12 mouse cellular contexts compared by ENCODE assay signal in genomic region chr7:16907842-16908241, GRCm38 (mm10). TPM values are rescaled to one million over a fixed set of nuclear protein-coding genes. Genes with fewer than 3 reads are reported as not detected.
DNase-seq lines count a peak whose midpoint lies in the region; ATAC-seq and TF ChIP-seq lines count a peak whose summit lies in the region.
"Had no signal": no experiment of that assay in that cellular context is flagged by ENCODE, and none has a peak within 500 bp of the region (broad histone marks: within the 10 kb centered on the region; RNA-seq: fewer than 3 reads in every experiment).

No protein-coding gene starts in this region.

- WGBS in hindbrain, embryonic 10.5 days: 83% methylated on average over 7 of the region's 7 CpGs
- 82% methylated on average over 7 of the region's 7 CpGs for WGBS in hindbrain, embryonic 16.5 days
- 33% methylated on average over 7 of the region's 7 CpGs for WGBS in liver, embryonic 12.5 days (ENCODE audit: insufficient replicate concordance)
- WGBS in forebrain, embryonic 11.5 days: 81% methylated on average over 7 of the region's 7 CpGs

- ATAC-seq in hindbrain, embryonic 16.5 days: no peak
- no peak for ATAC-seq in liver, embryonic 12.5 days
- ATAC-seq in forebrain, embryonic 11.5 days (replicated peaks; ENCODE audit: low FRiP score): no peak

- H3K4me1 ChIP-seq in hindbrain, embryonic 10.5 days (replicated peaks): peaks cover 54% of the 10 kb centered on the region
- no peaks in the 10 kb centered on the region for H3K4me1 ChIP-seq in hindbrain, embryonic 16.5 days (ENCODE audit: control insufficient read depth, insufficient read depth, low read depth, low read length)
- peaks cover 69% of the 10 kb centered on the region for H3K4me1 ChIP-seq in bone marrow macrophage, adult 2 months (ENCODE audit: control insufficient read depth, insufficient read depth, low read length)
- H3K4me1 ChIP-seq in liver, embryonic 12.5 days: peaks cover 64% of the 10 kb centered on the region
- H3K4me1 ChIP-seq in forebrain, embryonic 11.5 days (replicated peaks; ENCODE audit: control insufficient read depth, insufficient read depth, low read length): peaks cover 4% of the 10 kb centered on the region; the same call in 1 of the 2 replicates

- H3K27ac ChIP-seq in hindbrain, embryonic 10.5 days: 0 out of 2 replicates have a peak overlapping the region, but pooled peaks have one; percentile 30
- no peak overlapping the region for H3K27ac ChIP-seq in hindbrain, embryonic 16.5 days (ENCODE audit: low read depth, low read length)
- peak overlapping the region; percentile 16; the same call in 1 of the 2 replicates for H3K27ac ChIP-seq in bone marrow macrophage, adult 2 months (ENCODE audit: insufficient read depth, low read depth, low read length)
- H3K27ac ChIP-seq in liver, embryonic 12.5 days: no peak overlapping the region
- no peak overlapping the region for H3K27ac ChIP-seq in forebrain, embryonic 11.5 days (ENCODE audit: low read depth, low read length)
- H3K27ac ChIP-seq: limb, embryonic 12.5 days had no signal

- TF ChIP-seq CTCF in bone marrow macrophage, adult 2 months (IDR thresholded peaks at IDR 0.05; ENCODE audit: low read depth, low read length): no peak

- no peak overlapping the region for H3K9ac ChIP-seq in hindbrain, embryonic 16.5 days (ENCODE audit: low read depth, low read length)
- H3K9ac ChIP-seq in liver, embryonic 12.5 days: no peak overlapping the region
- H3K9ac ChIP-seq in forebrain, embryonic 11.5 days (ENCODE audit: low read length): no peak overlapping the region
- H3K9ac ChIP-seq: limb, embryonic 12.5 days had no signal

- H3K36me3 ChIP-seq in hindbrain, embryonic 10.5 days: no peaks in the 10 kb centered on the region
- no peaks in the 10 kb centered on the region for H3K36me3 ChIP-seq in hindbrain, embryonic 16.5 days (ENCODE audit: control insufficient read depth, insufficient read depth, low read length)
- H3K36me3 ChIP-seq in liver, embryonic 12.5 days: no peaks in the 10 kb centered on the region
- H3K36me3 ChIP-seq in forebrain, embryonic 11.5 days (ENCODE audit: control insufficient read depth, insufficient read depth, low read length): no peaks in the 10 kb centered on the region
- H3K36me3 ChIP-seq: limb, embryonic 12.5 days had no signal

- H3K4me2 ChIP-seq in hindbrain, embryonic 16.5 days (ENCODE audit: low read length): no peak overlapping the region
- peak overlapping the region; percentile 19 for H3K4me2 ChIP-seq in liver, embryonic 12.5 days
- no peak overlapping the region for H3K4me2 ChIP-seq in forebrain, embryonic 11.5 days (ENCODE audit: low read depth, low read length, severe bottlenecking)
- H3K4me2 ChIP-seq: limb, embryonic 12.5 days had no signal

- TF ChIP-seq POLR2A in bone marrow macrophage, adult 2 months (IDR thresholded peaks at IDR 0.05; ENCODE audit: borderline replicate concordance, low read depth, low read length): no peak

- peaks cover 23% of the 10 kb centered on the region for H3K27me3 ChIP-seq in hindbrain, embryonic 10.5 days (ENCODE audit: insufficient read depth, poor library complexity, severe bottlenecking)
- no peaks in the 10 kb centered on the region for H3K27me3 ChIP-seq in hindbrain, embryonic 16.5 days (replicated peaks; ENCODE audit: control insufficient read depth, insufficient read depth, low read length)
- H3K27me3 ChIP-seq in liver, embryonic 12.5 days (replicated peaks): peaks cover 35% of the 10 kb centered on the region
- H3K27me3 ChIP-seq in forebrain, embryonic 11.5 days (ENCODE audit: control insufficient read depth, insufficient read depth, low read length): no peaks in the 10 kb centered on the region
- H3K27me3 ChIP-seq: limb, embryonic 12.5 days had no signal

- H3K9me3 ChIP-seq in hindbrain, embryonic 10.5 days: no peaks in the 10 kb centered on the region
- no peaks in the 10 kb centered on the region for H3K9me3 ChIP-seq in hindbrain, embryonic 16.5 days (ENCODE audit: control insufficient read depth, low read length)
- no peaks in the 10 kb centered on the region for H3K9me3 ChIP-seq in liver, embryonic 12.5 days (replicated peaks)
- H3K9me3 ChIP-seq in forebrain, embryonic 11.5 days (ENCODE audit: control insufficient read depth, low read length): no peaks in the 10 kb centered on the region
- H3K9me3 ChIP-seq: limb, embryonic 12.5 days had no signal

- DNase-seq in hindbrain, embryonic 10.5 days (ENCODE audit: low spot score): no peak
- DNase-seq in 416B (ENCODE audit: low read depth): peak; percentile 73
- no peak for DNase-seq in natural killer cell, adult 2 months (ENCODE audit: low spot score in 2 of 2)
- no peak for DNase-seq in forebrain, embryonic 11.5 days (ENCODE audit: low spot score)
- DNase-seq in adrenal gland, postnatal 25 days: no peak
- DNase-seq: cerebellum, adult 9-11 months; spleen, adult 18-20 months had no signal

- H3K4me3 ChIP-seq in hindbrain, embryonic 10.5 days: no peak overlapping the region; the same call in 1 of the 2 replicates
- no peak overlapping the region for H3K4me3 ChIP-seq in hindbrain, embryonic 16.5 days (ENCODE audit: low read length)
- peak overlapping the region; percentile 38 for H3K4me3 ChIP-seq in bone marrow macrophage, adult 2 months (ENCODE audit: insufficient read depth, low read length)
- H3K4me3 ChIP-seq in liver, embryonic 12.5 days: no peak overlapping the region
- H3K4me3 ChIP-seq in forebrain, embryonic 11.5 days (ENCODE audit: low read depth, low read length): no peak overlapping the region
- H3K4me3 ChIP-seq: limb, embryonic 12.5 days had no signal

RNA-seq across cellular contexts. Expression of gene Ptgir, which starts 1.6 kb away (rescaled TPM):
- polyA plus RNA-seq in hindbrain, embryonic 10.5 days (2016; fragmentation: Nextera tagmentation; extraction: Ambion mirVana): 0.77 and 1.5 TPM in 2 replicates
- 0.14 and 0.26 TPM in 2 replicates for polyA plus RNA-seq in hindbrain, embryonic 16.5 days (2015; fragmentation: Nextera tagmentation; extraction: Ambion mirVana)
- 5.5 and 5.6 TPM in 2 replicates for polyA plus RNA-seq in bone marrow macrophage, adult 2 months (2012; ENCODE audit: insufficient read depth, insufficient read length, missing spikeins)
- polyA plus RNA-seq in liver, embryonic 12.5 days (2016; fragmentation: Nextera tagmentation; extraction: Ambion mirVana): 0.86 and 1.5 TPM in 2 replicates
- polyA plus RNA-seq in forebrain, embryonic 11.5 days (2014; fragmentation: Nextera tagmentation; extraction: Ambion mirVana): 0.11 and 0.39 TPM in 2 replicates
- 1.5 and 1.6 TPM in 2 replicates for total RNA-seq in adrenal gland, postnatal 25 days (2021)

RNA-seq across cellular contexts. Expression of gene Calm3, which starts 16.1 kb away (rescaled TPM):
- polyA plus RNA-seq in hindbrain, embryonic 10.5 days (2016; fragmentation: Nextera tagmentation; extraction: Ambion mirVana): 170 and 245 TPM in 2 replicates
- polyA plus RNA-seq in hindbrain, embryonic 16.5 days (2015; fragmentation: Nextera tagmentation; extraction: Ambion mirVana): 419 and 442 TPM in 2 replicates
- polyA plus RNA-seq in bone marrow macrophage, adult 2 months (2012; ENCODE audit: insufficient read depth, insufficient read length, missing spikeins): 373 and 387 TPM in 2 replicates
- 91.2 and 94.4 TPM in 2 replicates for polyA plus RNA-seq in liver, embryonic 12.5 days (2016; fragmentation: Nextera tagmentation; extraction: Ambion mirVana)
- 276 and 285 TPM in 2 replicates for polyA plus RNA-seq in forebrain, embryonic 11.5 days (2014; fragmentation: Nextera tagmentation; extraction: Ambion mirVana)
- 242 and 255 TPM in 2 replicates for total RNA-seq in adrenal gland, postnatal 25 days (2021)

RNA-seq across cellular contexts. Expression of gene Gng8, which starts 16.3 kb away (rescaled TPM):
- 7.1 and 9.0 TPM in 2 replicates for polyA plus RNA-seq in hindbrain, embryonic 10.5 days (2016; fragmentation: Nextera tagmentation; extraction: Ambion mirVana)
- polyA plus RNA-seq in hindbrain, embryonic 16.5 days (2015; fragmentation: Nextera tagmentation; extraction: Ambion mirVana): 1.5 and 1.6 TPM in 2 replicates
- polyA plus RNA-seq in bone marrow macrophage, adult 2 months (2012; ENCODE audit: insufficient read depth, insufficient read length, missing spikeins): not detected in 2 replicates
- polyA plus RNA-seq in liver, embryonic 12.5 days (2016; fragmentation: Nextera tagmentation; extraction: Ambion mirVana): 0.80 and 1.7 TPM in 2 replicates
- 7.3 and 7.4 TPM in 2 replicates for polyA plus RNA-seq in forebrain, embryonic 11.5 days (2014; fragmentation: Nextera tagmentation; extraction: Ambion mirVana)
- 0.70 TPM in 1 of 2 replicates, not detected in the other for total RNA-seq in adrenal gland, postnatal 25 days (2021)
- total RNA-seq: neutrophil, adult 5-6 weeks had no signal

RNA-seq across cellular contexts. Expression of gene Dact3, which starts 32.7 kb away (rescaled TPM):
- polyA plus RNA-seq in hindbrain, embryonic 10.5 days (2016; fragmentation: Nextera tagmentation; extraction: Ambion mirVana): 3.2 and 4.9 TPM in 2 replicates
- 2.9 and 3.5 TPM in 2 replicates for polyA plus RNA-seq in hindbrain, embryonic 16.5 days (2015; fragmentation: Nextera tagmentation; extraction: Ambion mirVana)
- 1.2 and 1.3 TPM in 2 replicates for polyA plus RNA-seq in bone marrow macrophage, adult 2 months (2012; ENCODE audit: insufficient read depth, insufficient read length, missing spikeins)
- polyA plus RNA-seq in liver, embryonic 12.5 days (2016; fragmentation: Nextera tagmentation; extraction: Ambion mirVana): 1.5 TPM in 2 replicates
- polyA plus RNA-seq in forebrain, embryonic 11.5 days (2014; fragmentation: Nextera tagmentation; extraction: Ambion mirVana): 4.8 and 7.0 TPM in 2 replicates
- 1.8 and 2.8 TPM in 2 replicates for total RNA-seq in adrenal gland, postnatal 25 days (2021)

RNA-seq across cellular contexts. Expression of gene Pnmal2, which starts 36.6 kb away (rescaled TPM):
- polyA plus RNA-seq in hindbrain, embryonic 10.5 days (2016; fragmentation: Nextera tagmentation; extraction: Ambion mirVana): 4.0 and 12.2 TPM in 2 replicates
- 143 and 146 TPM in 2 replicates for polyA plus RNA-seq in hindbrain, embryonic 16.5 days (2015; fragmentation: Nextera tagmentation; extraction: Ambion mirVana)
- polyA plus RNA-seq in bone marrow macrophage, adult 2 months (2012; ENCODE audit: insufficient read depth, insufficient read length, missing spikeins): not detected in 2 replicates
- 0.41 and 0.75 TPM in 2 replicates for polyA plus RNA-seq in liver, embryonic 12.5 days (2016; fragmentation: Nextera tagmentation; extraction: Ambion mirVana)
- 12.3 and 13.0 TPM in 2 replicates for polyA plus RNA-seq in forebrain, embryonic 11.5 days (2014; fragmentation: Nextera tagmentation; extraction: Ambion mirVana)
- 26.9 and 36.1 TPM in 2 replicates for total RNA-seq in adrenal gland, postnatal 25 days (2021)
- total RNA-seq: neutrophil, adult 5-6 weeks had no signal

Comparison
In these comparisons a context has a peak if more than half of its experiments do, and no peak if none do; other contexts are left out.
1. H3K27ac ChIP-seq: peak in hindbrain, embryonic 10.5 days (single experiment) and bone marrow macrophage, adult 2 months (single experiment); none in hindbrain, embryonic 16.5 days (single experiment), liver, embryonic 12.5 days (single experiment) and forebrain, embryonic 11.5 days (single experiment).